Mouse (Mus musculus): ENCODE results near the gene Kctd12.

GRCm38 (mm10) chr14:102953511-102953910 is 28.9 kb downstream of the Kctd12 start:
- no peak for TF ChIP-seq CTCF (IDR thresholded peaks at IDR 0.05; ENCODE audit: extremely low read depth, insufficient read length, insufficient replicate concordance, low read depth, low read length)
- no peak for TF ChIP-seq POLR2A (IDR thresholded peaks at IDR 0.05; ENCODE audit: low read depth, low read length)
